Mouse (Mus musculus): ENCODE data around the gene Prnd. TPM values are rescaled to one million over a fixed set of nuclear protein-coding genes. Genes with fewer than 3 reads are reported as not detected.

The Prnd gene
- polyA plus RNA-seq, 1 experiment from 2014 or later: 14.1 TPM

DNA sequence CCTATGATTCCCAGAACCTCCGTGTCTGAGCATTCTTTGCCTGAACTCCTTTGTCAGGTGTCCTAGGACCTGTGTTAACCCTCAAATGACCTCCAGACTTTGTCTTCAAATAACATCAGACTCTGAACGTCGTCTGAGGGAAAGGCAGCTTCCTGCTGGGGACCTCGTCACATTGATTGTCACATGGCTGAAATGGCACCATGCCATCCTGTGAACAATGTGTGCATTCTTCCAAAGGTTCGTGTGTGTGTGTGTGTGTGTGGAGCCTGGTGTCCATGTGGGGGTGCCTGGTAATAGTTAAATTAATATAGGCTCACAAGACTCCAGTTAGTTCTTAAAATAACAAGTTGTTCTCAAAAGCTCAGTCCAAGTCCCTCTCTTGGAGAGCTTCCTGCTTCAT, 46.7 kb downstream of the Prnd start:
- H3K36me3 ChIP-seq (ENCODE audit: control insufficient read depth, insufficient read depth, low read length): peaks cover 54% of the 10 kb centered on the region
- no peak for ATAC-seq (ENCODE audit: low FRiP score, low TSS enrichment)
- 53% methylated on average over 5 of the region's 5 CpGs for WGBS
- no peak overlapping the region for H3K27ac ChIP-seq (replicated peaks; ENCODE audit: low read depth, low read length)
- no peaks in the 10 kb centered on the region for H3K4me1 ChIP-seq (ENCODE audit: control insufficient read depth, insufficient read depth, low read length)
- no peak for DNase-seq
- H3K27me3 ChIP-seq (ENCODE audit: control insufficient read depth, insufficient read depth, low read length): no peaks in the 10 kb centered on the region
- no peak overlapping the region for H3K4me3 ChIP-seq (replicated peaks; ENCODE audit: low read depth, low read length)
- no peaks in the 10 kb centered on the region for H3K9me3 ChIP-seq (ENCODE audit: control insufficient read depth, low read length)
- H3K4me2 ChIP-seq (ENCODE audit: low read length): no peak overlapping the region
- no peak overlapping the region for H3K9ac ChIP-seq (replicated peaks; ENCODE audit: low read length)

DNA sequence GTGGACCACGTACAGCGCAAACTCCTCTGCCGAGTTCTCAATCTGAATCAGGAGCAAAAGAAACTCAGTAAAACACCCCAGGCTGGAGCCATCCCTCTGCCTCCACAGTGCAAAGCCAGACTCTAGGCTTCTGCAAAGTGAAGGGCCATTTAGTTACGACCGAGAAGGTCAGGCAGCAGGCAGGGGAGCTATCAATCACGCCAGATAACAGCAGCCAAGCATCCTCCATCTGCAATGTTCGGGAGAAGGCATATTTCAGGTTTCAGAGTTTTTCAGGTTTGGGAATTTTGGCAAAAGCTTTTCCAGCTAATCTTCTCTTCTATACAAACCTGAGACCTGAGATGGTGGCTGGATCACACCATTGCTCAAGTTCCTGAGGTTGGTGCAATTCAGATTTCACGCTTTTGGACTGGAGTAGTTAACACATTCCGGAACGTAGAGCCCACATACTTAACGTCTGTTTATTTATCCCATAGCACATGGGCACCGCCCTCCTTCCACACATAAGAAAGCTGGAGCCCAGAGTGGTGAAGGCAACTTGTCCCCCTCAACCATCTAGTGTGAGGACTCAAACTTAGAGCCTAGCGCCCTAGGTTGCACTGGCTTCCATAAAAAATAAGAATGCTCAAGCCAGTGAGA, 51.2 kb downstream of the Prnd start:
- no peak overlapping the region for H3K4me3 ChIP-seq (replicated peaks; ENCODE audit: low read depth, low read length)
- H3K9me3 ChIP-seq (ENCODE audit: control insufficient read depth, low read length): no peaks in the 10 kb centered on the region
- H3K27me3 ChIP-seq (ENCODE audit: control insufficient read depth, insufficient read depth, low read length): no peaks in the 10 kb centered on the region
- no peaks in the 10 kb centered on the region for H3K4me1 ChIP-seq (ENCODE audit: control insufficient read depth, insufficient read depth, low read length)
- DNase-seq (no peak), ATAC-seq (ENCODE audit: low FRiP score, low TSS enrichment) (no peak)
- H3K36me3 ChIP-seq (ENCODE audit: control insufficient read depth, insufficient read depth, low read length): peaks cover 68% of the 10 kb centered on the region
- 95% methylated on average over 13 of the region's 13 CpGs for WGBS
- H3K27ac ChIP-seq (replicated peaks; ENCODE audit: low read depth, low read length): no peak overlapping the region
- no peak overlapping the region for H3K9ac ChIP-seq (replicated peaks; ENCODE audit: low read length)
- no peak overlapping the region for H3K4me2 ChIP-seq (ENCODE audit: low read length)

DNA sequence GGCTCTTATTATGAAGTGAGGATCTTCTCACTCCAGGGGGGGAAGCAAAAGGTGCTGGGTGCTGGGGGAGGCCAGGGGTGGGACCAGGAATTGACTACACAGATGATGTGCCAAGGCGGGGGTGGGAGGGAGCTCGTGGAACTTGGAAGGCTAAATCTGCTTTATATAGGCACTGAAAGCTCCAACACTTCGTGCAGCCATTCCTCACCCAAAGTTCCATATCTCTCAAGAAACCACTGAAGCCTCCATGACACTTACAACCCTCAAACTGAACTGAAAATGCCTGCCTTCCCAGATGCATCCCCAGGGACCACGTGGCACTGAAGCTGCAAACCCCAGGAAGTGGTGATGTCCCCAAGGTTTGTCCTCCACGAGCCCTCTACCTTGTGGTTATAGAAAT, 53.3 kb downstream of the Prnd start:
- Histone ChIP-seq H3K36me3 (ENCODE audit: control insufficient read depth, insufficient read depth, low read length) (peaks cover 82% of the 10 kb centered on the region), H3K9me3 (ENCODE audit: control insufficient read depth, low read length) (no peaks in the 10 kb centered on the region), H3K9ac (replicated peaks; ENCODE audit: low read length) (no peak overlapping the region), H3K27ac (replicated peaks; ENCODE audit: low read depth, low read length) (no peak overlapping the region), H3K27me3 (ENCODE audit: control insufficient read depth, insufficient read depth, low read length) (no peaks in the 10 kb centered on the region), H3K4me2 (ENCODE audit: low read length) (no peak overlapping the region), H3K4me1 (ENCODE audit: control insufficient read depth, insufficient read depth, low read length) (no peaks in the 10 kb centered on the region), H3K4me3 (replicated peaks; ENCODE audit: low read depth, low read length) (no peak overlapping the region)
- ATAC-seq (ENCODE audit: low FRiP score, low TSS enrichment) (no peak), DNase-seq (no peak)
- 87% methylated on average over 5 of the region's 5 CpGs for WGBS

DNA sequence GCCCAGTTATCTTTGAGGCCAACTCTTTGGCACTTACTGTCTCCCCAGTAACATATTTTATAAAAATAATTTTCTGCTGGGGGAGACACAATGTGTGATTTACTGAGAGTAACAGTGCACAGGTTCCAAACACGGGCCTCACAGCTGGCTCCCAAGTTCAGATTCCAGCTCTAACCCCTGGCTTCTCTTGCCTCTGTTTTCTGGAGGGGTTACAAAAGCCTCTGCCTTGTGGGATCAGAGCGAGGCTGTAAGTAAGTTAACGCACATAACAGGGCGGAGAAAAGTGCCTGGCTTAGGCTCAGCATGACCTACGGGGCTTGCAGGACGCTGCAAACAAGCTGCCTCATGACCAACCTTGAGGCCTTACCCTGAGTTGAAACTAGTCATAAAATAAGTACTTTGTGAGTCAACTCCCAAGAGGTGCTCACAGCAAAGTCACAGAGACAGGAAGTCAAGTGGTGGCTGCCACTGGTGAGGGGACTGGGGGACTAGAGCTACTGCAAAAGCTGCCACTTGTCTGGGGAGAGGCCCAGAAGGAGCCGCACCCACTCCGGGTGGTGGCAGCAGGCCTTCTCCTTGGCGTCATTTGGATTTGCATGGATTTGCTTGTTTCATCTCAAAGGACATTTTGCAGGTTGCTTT, 54.0 kb downstream of the Prnd start:
- Histone ChIP-seq H3K27ac (replicated peaks; ENCODE audit: low read depth, low read length) (no peak overlapping the region), H3K9me3 (ENCODE audit: control insufficient read depth, low read length) (no peaks in the 10 kb centered on the region), H3K4me1 (ENCODE audit: control insufficient read depth, insufficient read depth, low read length) (no peaks in the 10 kb centered on the region), H3K4me3 (replicated peaks; ENCODE audit: low read depth, low read length) (no peak overlapping the region), H3K36me3 (ENCODE audit: control insufficient read depth, insufficient read depth, low read length) (peaks cover 84% of the 10 kb centered on the region), H3K9ac (replicated peaks; ENCODE audit: low read length) (no peak overlapping the region), H3K4me2 (ENCODE audit: low read length) (no peak overlapping the region), H3K27me3 (ENCODE audit: control insufficient read depth, insufficient read depth, low read length) (no peaks in the 10 kb centered on the region)
- ATAC-seq (ENCODE audit: low FRiP score, low TSS enrichment) (no peak), DNase-seq (no peak)
- WGBS: 84% methylated on average over 9 of the region's 9 CpGs

DNA sequence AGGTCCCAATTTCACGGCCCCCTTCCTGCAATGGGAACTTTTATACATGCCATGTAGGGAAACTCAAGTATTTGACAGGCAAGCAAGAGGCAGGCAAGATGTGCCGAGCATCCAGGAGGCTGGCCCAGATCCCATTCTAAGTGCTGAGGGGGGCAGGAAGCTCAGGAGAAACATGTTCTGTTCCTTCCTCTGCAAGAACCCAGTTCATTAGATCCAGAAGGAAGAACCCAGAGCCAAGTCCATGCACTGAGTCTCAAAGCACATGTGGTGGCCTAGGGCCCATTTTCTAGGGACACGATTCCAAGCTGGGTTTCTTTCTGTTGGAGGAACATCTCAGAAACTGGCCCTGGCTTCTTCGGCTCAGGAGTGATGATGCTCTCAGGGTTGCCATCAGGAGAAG, 54.8 kb downstream of the Prnd start:
- Histone ChIP-seq H3K27ac (replicated peaks; ENCODE audit: low read depth, low read length) (no peak overlapping the region), H3K9me3 (ENCODE audit: control insufficient read depth, low read length) (no peaks in the 10 kb centered on the region), H3K9ac (replicated peaks; ENCODE audit: low read length) (no peak overlapping the region), H3K27me3 (ENCODE audit: control insufficient read depth, insufficient read depth, low read length) (no peaks in the 10 kb centered on the region), H3K4me1 (ENCODE audit: control insufficient read depth, insufficient read depth, low read length) (no peaks in the 10 kb centered on the region), H3K4me2 (ENCODE audit: low read length) (no peak overlapping the region), H3K36me3 (ENCODE audit: control insufficient read depth, insufficient read depth, low read length) (peaks cover 84% of the 10 kb centered on the region), H3K4me3 (replicated peaks; ENCODE audit: low read depth, low read length) (no peak overlapping the region)
- WGBS: 94% methylated on average over 4 of the region's 4 CpGs
- ATAC-seq (ENCODE audit: low FRiP score, low TSS enrichment): no peak
- DNase-seq: no peak

Other genes starting within 250 kb of the Prnd start
- not detected in 2 replicates for gene Erv3, start 91.1 kb upstream of the Prnd start, polyA plus RNA-seq (2014; fragmentation: Nextera tagmentation; extraction: Ambion mirVana)
- 97.3 and 118 TPM in 2 replicates for gene Prnp, start 40.9 kb upstream of the Prnd start, polyA plus RNA-seq (2014; fragmentation: Nextera tagmentation; extraction: Ambion mirVana)
- gene Prn, start 40.9 kb upstream of the Prnd start, polyA plus RNA-seq (2014; fragmentation: Nextera tagmentation; extraction: Ambion mirVana): not detected in 2 replicates
- 19.9 and 32.6 TPM in 2 replicates for gene Rassf2, start 79.4 kb downstream of the Prnd start, polyA plus RNA-seq (2014; fragmentation: Nextera tagmentation; extraction: Ambion mirVana)
- 29.1 and 33.7 TPM in 2 replicates for gene Slc23a2, start 194.2 kb downstream of the Prnd start, polyA plus RNA-seq (2014; fragmentation: Nextera tagmentation; extraction: Ambion mirVana)

All from midbrain, embryonic 14.5 days (tissue).